Comparison of ENCODE assay signal across 21 mouse cellular contexts in genomic region chr7:37078140-37078539, GRCm38 (mm10).
"Had no signal": no experiment of that assay in that cellular context is flagged by ENCODE, and none has a peak within 500 bp of the region (broad histone marks: within the 10 kb centered on the region; RNA-seq: fewer than 3 reads in every experiment).

No protein-coding gene starts in this region.

- DNase-seq: kidney, adult 18-20 months; kidney, adult 9 months; kidney, postnatal 14 days; kidney, postnatal 4 days; left cerebral cortex, postnatal 4 days; liver, postnatal 0 days; lung, embryonic 14.5 days; right cerebral cortex, adult 18-20 months; right cerebral cortex, postnatal 14 days; right cerebral cortex, postnatal 4 days; thymus, adult 2 months; thymus, postnatal 14 days; thymus, postnatal 4 days had no signal

- H3K9ac ChIP-seq: limb, embryonic 12.5 days; limb, embryonic 15.5 days; liver, embryonic 14.5 days; liver, postnatal 0 days; lung, embryonic 14.5 days had no signal

- H3K27ac ChIP-seq: limb, embryonic 12.5 days; limb, embryonic 15.5 days; liver, embryonic 14.5 days; macrophage; stomach, postnatal 0 days had no signal

- H3K27me3 ChIP-seq: limb, embryonic 12.5 days; limb, embryonic 15.5 days had no signal

- H3K4me2 ChIP-seq: limb, embryonic 12.5 days; limb, embryonic 15.5 days; liver, embryonic 11.5 days; lung, embryonic 14.5 days had no signal

- H3K4me1 ChIP-seq: limb, embryonic 15.5 days had no signal

- H3K4me3 ChIP-seq: limb, embryonic 12.5 days; limb, embryonic 15.5 days; myocyte had no signal

- H3K36me3 ChIP-seq: limb, embryonic 12.5 days; limb, embryonic 15.5 days had no signal

- ATAC-seq: liver, postnatal 0 days; lung, postnatal 0 days had no signal

- H3K9me3 ChIP-seq: limb, embryonic 12.5 days; limb, embryonic 15.5 days had no signal
